Mouse (Mus musculus) limb, embryonic 10.5 days (tissue): ENCODE measurements around the gene Bbof1. TPM values are rescaled to one million over a fixed set of nuclear protein-coding genes. Genes with fewer than 3 reads are reported as not detected.
A peak's percentile ranks its signal among the peaks of the same experiment; 100 is the strongest.

Source experiments
- DNase-seq: peaks from one replicate; pipeline ENCODE4 v3.0.0-alpha.2; 2017; ENCODE audit warnings: low spot score
- H3K27ac ChIP-seq: fragments of 300-500 bp; sonication (generic); 2 replicates; pipeline ENCODE4 v1.5.1; 2016; ENCODE audit warnings: mild to moderate bottlenecking
- H3K27me3 ChIP-seq: fragments of 300-500 bp; sonication (generic); 2 replicates; pipeline ENCODE4 v1.6.1; 2016; ENCODE audit warnings: low read depth, mild to moderate bottlenecking; ENCODE audit not compliant: poor library complexity, severe bottlenecking
- H3K36me3 ChIP-seq: fragments of 300-500 bp; sonication (generic); 2 replicates; pipeline ENCODE4 v1.6.1; 2016; ENCODE audit warnings: mild to moderate bottlenecking, moderate library complexity
- H3K4me1 ChIP-seq: fragments of 300-500 bp; sonication (generic); 2 replicates; pipeline ENCODE4 v1.6.1; 2016
- H3K4me3 ChIP-seq: fragments of 300-500 bp; sonication (generic); 2 replicates; pipeline ENCODE4 v1.5.1; 2016; ENCODE audit warnings: mild to moderate bottlenecking, moderate library complexity
- H3K9me3 ChIP-seq: fragments of 300-500 bp; sonication (generic); replicated peaks from 2 replicates; pipeline ENCODE4 v1.6.1; 2016; ENCODE audit warnings: mild to moderate bottlenecking
- WGBS: fragments of 180-500 bp; shearing (Covaris S2); methylation state at CpG from one replicate; pipeline ENCODE4 v1.1.7; 2016; 5-methylcytosine and 5-hydroxymethylcytosine counted together
- polyA plus RNA-seq: library from polyadenylated mRNA; unstranded; fragments of >200 nt; fragmentation: Nextera tagmentation; extraction: Ambion mirVana; gene quantifications from 2 replicates; pipeline ENCODE4 v1.2.1, GENCODE M21; 2016

Gene Bbof1
- polyA plus RNA-seq, 1 experiment from 2014 or later, result 0.36 TPM

DNA sequence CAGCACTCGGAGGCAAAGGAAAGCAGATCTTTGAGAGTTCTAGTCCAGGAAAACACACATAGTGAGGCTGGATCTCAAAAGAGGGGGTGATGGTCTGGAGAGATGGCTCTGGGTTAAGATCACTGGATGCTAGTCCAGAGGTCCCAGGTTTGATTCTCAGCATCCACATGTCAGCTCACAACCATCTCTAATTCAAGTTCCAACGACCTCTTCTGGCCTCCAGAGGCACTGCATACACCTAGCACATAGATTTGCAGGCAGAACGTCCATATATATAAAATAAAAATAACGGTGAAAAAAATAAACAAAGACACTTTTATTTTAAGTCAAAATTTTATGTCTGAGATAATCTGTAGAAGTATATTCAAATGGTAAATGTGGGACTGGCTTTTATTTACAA is 1.6 kb upstream of the Bbof1 start:
- H3K4me1 ChIP-seq, result peaks cover 20% of the 10 kb centered on the region
- 57% methylated on average over 4 of the region's 4 CpGs for WGBS
- no peak overlapping the region for H3K27ac ChIP-seq
- DNase-seq, result no peak
- H3K4me3 ChIP-seq, result no peak overlapping the region
- H3K27me3 ChIP-seq, result peaks cover 8% of the 10 kb centered on the region; the same call in 1 of the 2 replicates
- H3K36me3 ChIP-seq, result no peaks in the 10 kb centered on the region
- H3K9me3 ChIP-seq, result no peaks in the 10 kb centered on the region

- no peak for DNase-seq
- H3K4me1 ChIP-seq, result peaks cover 20% of the 10 kb centered on the region
- no peaks in the 10 kb centered on the region for H3K9me3 ChIP-seq
- no peaks in the 10 kb centered on the region for H3K36me3 ChIP-seq
- peaks cover 8% of the 10 kb centered on the region; the same call in 1 of the 2 replicates for H3K27me3 ChIP-seq
- H3K27ac ChIP-seq, result peak overlapping the region; percentile 87
- peak overlapping the region; percentile 86 for H3K4me3 ChIP-seq
- WGBS, result 2% methylated on average over 51 of the region's 52 CpGs
Measured at GRCm38 (mm10) chr12:84407874-84408818, 725 bp upstream of the Bbof1 start.

GRCm38 (mm10) chr12:84416834-84417604 is 8.1 kb downstream of the Bbof1 start, which contains the start of gene Rnf113a2:
TSS of gene Rnf113a2 (plus strand) at chr12:84417196.
- H3K27ac ChIP-seq, result peak within 1 kb of the TSS; percentile 87
- H3K4me3 ChIP-seq, result peak within 1 kb of the TSS; percentile 70
- peaks cover 9% of the 10 kb centered on the region for H3K36me3 ChIP-seq
- H3K27me3 ChIP-seq, result no peaks in the 10 kb centered on the region
- WGBS, result 3% methylated on average over 50 of the region's 50 CpGs
- no peaks in the 10 kb centered on the region; the same call in 1 of the 2 replicates for H3K9me3 ChIP-seq
- H3K4me1 ChIP-seq, result peaks cover 6% of the 10 kb centered on the region
- peak; percentile 86 for DNase-seq

GRCm38 (mm10) chr12:84417605-84417922 is 8.7 kb downstream of the Bbof1 start:
- H3K4me1 ChIP-seq, result peaks cover 6% of the 10 kb centered on the region
- H3K27ac ChIP-seq, result peak overlapping the region; percentile 87
- WGBS, result 35% methylated on average over 18 of the region's 18 CpGs
- no peaks in the 10 kb centered on the region; the same call in 1 of the 2 replicates for H3K9me3 ChIP-seq
- DNase-seq, result no peak
- no peaks in the 10 kb centered on the region for H3K27me3 ChIP-seq
- H3K4me3 ChIP-seq, result peak overlapping the region; percentile 70
- peaks cover 9% of the 10 kb centered on the region for H3K36me3 ChIP-seq

- no peak for DNase-seq
- no peak overlapping the region for H3K27ac ChIP-seq
Measured at GRCm38 (mm10) chr12:84423990-84424389, 15.1 kb downstream of the Bbof1 start.

GRCm38 (mm10) chr12:84429825-84430224 is 21.0 kb downstream of the Bbof1 start:
- no peaks in the 10 kb centered on the region for H3K36me3 ChIP-seq
- 93% methylated on average over 2 of the region's 2 CpGs for WGBS
- no peaks in the 10 kb centered on the region for H3K27me3 ChIP-seq
- DNase-seq, result no peak
- no peak overlapping the region for H3K27ac ChIP-seq
- no peaks in the 10 kb centered on the region for H3K9me3 ChIP-seq
- H3K4me1 ChIP-seq, result no peaks in the 10 kb centered on the region
- H3K4me3 ChIP-seq, result no peak overlapping the region

More at GRCm38 (mm10) chr12:84423990-84424389, 15.1 kb downstream of the Bbof1 start:
- 57% methylated on average over 3 of the region's 3 CpGs for WGBS
- H3K4me1 ChIP-seq, result no peaks in the 10 kb centered on the region
- H3K27me3 ChIP-seq, result no peaks in the 10 kb centered on the region
- no peaks in the 10 kb centered on the region for H3K9me3 ChIP-seq
- H3K4me3 ChIP-seq, result no peak overlapping the region
- H3K36me3 ChIP-seq, result no peaks in the 10 kb centered on the region

GRCm38 (mm10) chr12:84438697-84439096 is 29.8 kb downstream of the Bbof1 start:
- Histone ChIP-seq H3K9me3 (no peaks in the 10 kb centered on the region), H3K4me3 (no peak overlapping the region), H3K27me3 (no peaks in the 10 kb centered on the region), H3K4me1 (no peaks in the 10 kb centered on the region), H3K27ac (no peak overlapping the region), H3K36me3 (no peaks in the 10 kb centered on the region)
- DNase-seq, result no peak
- 59% methylated on average over 2 of the region's 2 CpGs for WGBS

DNA sequence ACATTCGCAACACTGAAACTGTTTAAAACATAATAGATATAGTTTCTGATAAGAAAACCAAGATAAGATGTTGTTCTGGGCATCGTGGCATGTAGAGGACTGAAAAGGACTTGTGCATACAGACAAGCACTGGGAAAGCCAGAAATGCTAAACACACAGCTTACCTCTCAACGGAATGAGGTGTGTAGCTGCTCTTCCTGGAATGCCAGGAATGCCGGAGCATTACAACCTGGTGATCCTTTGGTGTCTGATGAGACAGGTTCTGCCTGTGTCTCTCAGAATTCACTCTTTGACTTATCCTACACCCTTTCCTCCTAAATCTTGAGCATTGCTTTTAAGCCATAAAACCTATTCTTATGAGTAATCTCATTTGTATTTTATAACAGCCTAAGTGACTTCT is 33.7 kb downstream of the Bbof1 start:
- H3K27ac ChIP-seq, result no peak overlapping the region
- DNase-seq, result no peak
- WGBS, result 72% methylated on average over 4 of the region's 4 CpGs
- no peaks in the 10 kb centered on the region for H3K27me3 ChIP-seq
- H3K36me3 ChIP-seq, result no peaks in the 10 kb centered on the region
- no peaks in the 10 kb centered on the region for H3K9me3 ChIP-seq
- H3K4me3 ChIP-seq, result no peak overlapping the region
- no peaks in the 10 kb centered on the region for H3K4me1 ChIP-seq

DNA sequence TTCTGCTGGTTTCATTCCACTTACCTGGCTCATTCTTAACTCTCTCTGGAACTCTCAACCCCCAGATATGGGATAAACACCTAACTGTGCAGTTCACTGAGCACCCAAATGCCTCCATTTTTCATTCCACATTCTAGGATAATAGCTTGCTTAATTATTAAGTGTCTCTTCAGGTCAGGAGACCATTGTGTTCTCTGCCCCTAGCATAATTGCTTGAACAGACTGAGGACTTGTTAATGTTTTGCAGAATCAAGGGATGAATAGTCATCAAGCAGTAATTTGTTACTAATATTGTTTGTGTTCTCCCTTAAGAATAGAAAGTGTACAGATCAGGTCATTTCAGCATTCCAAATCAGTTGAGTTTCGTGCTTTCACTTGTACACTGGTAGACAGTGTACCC is 38.5 kb downstream of the Bbof1 start:
- no peak overlapping the region for H3K27ac ChIP-seq

DNA sequence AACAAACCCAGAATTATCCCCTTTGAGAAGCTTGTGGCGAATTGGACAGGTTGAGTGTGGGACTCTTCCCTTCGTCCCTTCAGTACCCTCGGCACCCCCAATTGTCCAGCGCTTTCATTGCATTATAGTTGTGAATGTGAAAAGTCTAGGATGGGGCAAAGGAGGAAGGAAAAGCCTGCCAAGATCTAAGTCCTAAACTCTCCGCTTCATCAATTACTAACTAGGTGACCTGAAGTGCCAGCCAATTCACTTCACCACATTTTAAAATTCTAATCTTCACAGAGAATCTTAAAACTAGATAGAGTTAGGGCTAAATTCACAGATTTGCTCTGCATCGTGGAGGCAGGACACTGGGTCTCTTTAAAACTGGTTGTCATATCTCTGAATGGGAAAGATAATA is 39.3 kb downstream of the Bbof1 start:
- Histone ChIP-seq H3K9me3 (no peaks in the 10 kb centered on the region), H3K4me1 (peaks cover 20% of the 10 kb centered on the region), H3K4me3 (no peak overlapping the region), H3K27me3 (no peaks in the 10 kb centered on the region), H3K27ac (no peak overlapping the region), H3K36me3 (no peaks in the 10 kb centered on the region)
- WGBS, result 85% methylated on average over 6 of the region's 6 CpGs
- no peak for DNase-seq

More for the DNA sequence above, 38.5 kb downstream of the Bbof1 start:
- Histone ChIP-seq H3K36me3 (no peaks in the 10 kb centered on the region), H3K4me1 (peaks cover 17% of the 10 kb centered on the region), H3K9me3 (no peaks in the 10 kb centered on the region), H3K27me3 (no peaks in the 10 kb centered on the region), H3K4me3 (no peak overlapping the region)
- WGBS, result 71% methylated on average over 1 of the region's 1 CpGs
- no peak for DNase-seq

DNA sequence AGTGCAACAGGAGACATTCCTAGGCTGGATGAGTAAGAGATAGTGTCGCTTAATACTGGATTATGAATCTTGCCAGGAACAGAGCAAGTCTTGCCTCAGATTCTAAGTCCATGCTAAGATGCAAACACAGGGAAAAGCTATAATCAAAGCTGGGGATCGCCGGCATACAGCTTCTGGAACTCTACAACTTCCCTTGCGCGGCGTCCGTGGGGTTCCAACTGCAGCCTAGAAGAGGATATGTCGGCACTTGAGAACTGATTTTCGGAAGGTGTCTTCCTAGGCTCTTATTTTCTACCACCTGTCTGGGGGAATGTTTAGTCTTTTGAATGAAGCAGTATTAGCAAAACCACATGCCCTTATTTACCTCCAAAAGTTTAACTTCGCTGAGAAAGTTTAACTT is 41.0 kb downstream of the Bbof1 start:
- no peaks in the 10 kb centered on the region for H3K36me3 ChIP-seq
- no peak overlapping the region for H3K27ac ChIP-seq
- H3K4me3 ChIP-seq, result peak overlapping the region; percentile 78
- no peaks in the 10 kb centered on the region for H3K27me3 ChIP-seq
- no peak for DNase-seq
- no peaks in the 10 kb centered on the region for H3K9me3 ChIP-seq
- WGBS, result 51% methylated on average over 10 of the region's 10 CpGs
- H3K4me1 ChIP-seq, result peaks cover 20% of the 10 kb centered on the region

DNA sequence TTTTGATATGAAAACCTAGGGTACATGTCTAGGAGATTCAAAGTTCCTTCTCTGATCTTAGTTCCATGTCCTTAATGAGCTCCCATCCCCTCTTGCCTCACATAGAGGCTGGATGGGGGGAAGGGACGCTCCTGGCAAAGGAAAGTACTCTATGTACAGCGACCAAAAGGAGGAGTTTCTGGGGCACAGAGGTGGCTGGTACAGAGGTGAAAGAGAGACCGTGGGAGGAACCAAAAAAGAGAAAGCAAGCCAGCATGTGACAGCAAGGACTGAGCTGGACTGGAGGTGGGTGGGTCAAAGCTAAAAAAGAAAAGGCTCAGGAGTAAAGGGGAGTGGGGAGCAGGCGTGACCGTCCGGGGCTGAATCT is 41.5 kb downstream of the Bbof1 start:
- no peaks in the 10 kb centered on the region for H3K27me3 ChIP-seq
- H3K27ac ChIP-seq, result peak overlapping the region; percentile 68
- 1% methylated on average over 6 of the region's 6 CpGs for WGBS
- H3K36me3 ChIP-seq, result no peaks in the 10 kb centered on the region
- no peaks in the 10 kb centered on the region for H3K9me3 ChIP-seq
- peak overlapping the region; percentile 78 for H3K4me3 ChIP-seq
- peaks cover 20% of the 10 kb centered on the region for H3K4me1 ChIP-seq
- DNase-seq, result no peak
